Mouse (Mus musculus) hindbrain, embryonic 12.5 days (tissue): ENCODE measurements around the gene Pde4d. TPM values are rescaled to one million over a fixed set of nuclear protein-coding genes. Genes with fewer than 3 reads are reported as not detected.

Source experiments
- ATAC-seq: fragments of 200-750 bp; cut with Nextera tagmentation; 2 replicates; pipeline ENCODE4 v1.8.0; 2017; ENCODE audit warnings: moderate TSS enrichment; ENCODE audit not compliant: low FRiP score
- H3K27ac ChIP-seq: fragments of 300-500 bp; sonication (generic); 2 replicates; pipeline ENCODE4 v1.5.1; 2016; ENCODE audit warnings: mild to moderate bottlenecking
- H3K27me3 ChIP-seq: fragments of 300-500 bp; sonication (generic); 2 replicates; pipeline ENCODE4 v1.6.1; 2016; ENCODE audit warnings: mild to moderate bottlenecking
- H3K36me3 ChIP-seq: fragments of 300-500 bp; sonication (generic); 2 replicates; pipeline ENCODE4 v1.6.1; 2016; ENCODE audit warnings: mild to moderate bottlenecking
- H3K4me1 ChIP-seq: fragments of 300-500 bp; sonication (generic); 2 replicates; pipeline ENCODE4 v1.6.1; 2016
- H3K4me2 ChIP-seq: fragments of 300-500 bp; sonication (generic); replicated peaks from 2 replicates; pipeline ENCODE4 v1.6.1; 2016; ENCODE audit warnings: mild to moderate bottlenecking
- H3K4me3 ChIP-seq: fragments of 300-500 bp; sonication (generic); 2 replicates; pipeline ENCODE4 v1.5.1; 2016; ENCODE audit warnings: mild to moderate bottlenecking
- H3K9ac ChIP-seq: fragments of 300-500 bp; sonication (generic); 2 replicates; pipeline ENCODE4 v1.6.1; 2016; ENCODE audit warnings: mild to moderate bottlenecking, moderate library complexity
- H3K9me3 ChIP-seq: fragments of 300-500 bp; sonication (generic); replicated peaks from 2 replicates; pipeline ENCODE4 v1.6.1; 2016; ENCODE audit warnings: mild to moderate bottlenecking
- WGBS: fragments of 180-500 bp; shearing (Covaris S2); methylation state at CpG from one replicate; pipeline ENCODE4 v1.1.7; 2016; 5-methylcytosine and 5-hydroxymethylcytosine counted together
- polyA plus RNA-seq: library from polyadenylated mRNA; unstranded; fragments of >200 nt; fragmentation: Nextera tagmentation; extraction: Ambion mirVana; gene quantifications from 2 replicates; pipeline ENCODE4 v1.2.1, GENCODE M21; 2016

Pde4d gene
- polyA plus RNA-seq, 1 experiment from 2014 or later: 20.6 TPM

GRCm38 (mm10) chr13:109402396-109402795 lies 952.6 kb downstream of the Pde4d start:
- no peak overlapping the region for H3K27ac ChIP-seq
- WGBS: 82% methylated on average over 4 of the region's 4 CpGs
- H3K9me3 ChIP-seq: no peaks in the 10 kb centered on the region
- no peak overlapping the region for H3K4me2 ChIP-seq
- H3K4me1 ChIP-seq: no peaks in the 10 kb centered on the region
- no peak overlapping the region for H3K9ac ChIP-seq
- no peaks in the 10 kb centered on the region for H3K27me3 ChIP-seq
- no peaks in the 10 kb centered on the region for H3K36me3 ChIP-seq
- no peak overlapping the region for H3K4me3 ChIP-seq
- ATAC-seq: no peak

DNA sequence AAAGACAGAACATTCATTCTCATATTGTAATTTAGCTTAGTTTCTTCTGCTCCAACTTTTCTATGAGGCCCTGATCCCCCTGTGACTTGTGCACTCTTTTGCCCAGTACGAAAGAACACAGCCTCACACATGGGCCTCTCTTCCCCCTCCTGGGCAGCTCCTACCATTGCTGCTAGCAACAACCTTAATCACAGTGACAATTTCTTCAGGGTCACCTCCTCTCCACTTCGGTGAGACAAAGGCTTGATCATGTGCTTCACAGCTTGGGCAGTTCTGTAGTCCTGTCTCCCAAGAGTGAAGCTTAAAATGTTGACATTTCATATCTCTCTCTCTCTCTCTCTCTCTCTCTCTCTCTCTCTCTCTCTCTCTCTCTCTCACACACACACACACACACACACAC lies 953.2 kb downstream of the Pde4d start:
- Histone ChIP-seq H3K27me3 (no peaks in the 10 kb centered on the region), H3K9ac (no peak overlapping the region), H3K4me3 (no peak overlapping the region), H3K9me3 (no peaks in the 10 kb centered on the region), H3K27ac (no peak overlapping the region), H3K36me3 (no peaks in the 10 kb centered on the region), H3K4me2 (no peak overlapping the region), H3K4me1 (no peaks in the 10 kb centered on the region)
- 36% methylated on average over 2 of the region's 2 CpGs for WGBS
- no peak for ATAC-seq

DNA sequence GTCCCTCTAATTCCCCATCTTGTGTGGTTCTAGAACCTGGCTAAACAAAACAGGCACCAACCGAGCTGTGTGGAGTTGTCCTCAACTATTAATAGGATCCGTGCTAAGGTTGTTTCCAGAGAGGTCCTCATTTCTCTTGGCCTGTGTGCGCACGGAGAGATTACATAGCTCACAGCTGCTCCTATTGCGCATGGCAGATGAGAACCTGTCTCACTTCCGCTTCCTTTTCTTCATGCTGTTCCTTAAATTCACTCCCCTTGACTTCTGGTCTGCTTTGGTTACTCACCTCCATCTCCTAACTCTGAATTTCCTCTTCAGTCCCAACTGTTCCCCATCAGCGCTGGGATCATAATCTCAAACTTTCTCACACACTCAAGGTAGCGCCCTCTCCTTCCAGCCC lies 956.6 kb downstream of the Pde4d start:
- 92% methylated on average over 8 of the region's 8 CpGs for WGBS
- no peak overlapping the region for H3K9ac ChIP-seq

DNA sequence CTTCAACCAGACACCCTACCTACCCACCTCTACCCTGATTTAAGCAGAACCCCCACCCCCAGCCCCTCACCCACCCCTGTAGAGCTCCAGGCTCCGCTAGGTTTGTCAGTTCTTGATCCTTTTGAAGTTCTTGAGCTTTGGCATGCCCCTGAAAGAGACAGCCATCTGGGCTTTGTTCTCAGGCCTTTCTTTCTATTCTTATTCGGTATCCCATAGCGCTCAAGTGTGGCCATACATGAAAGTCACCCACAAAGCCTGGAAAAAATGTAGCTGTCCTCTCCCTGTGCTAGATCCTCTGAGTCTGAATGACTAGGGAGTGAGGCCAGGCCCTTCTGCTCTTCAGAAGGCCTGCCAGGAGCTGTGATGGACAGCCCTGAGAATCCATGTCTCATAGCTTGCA lies 957.6 kb downstream of the Pde4d start:
- H3K27me3 ChIP-seq: no peaks in the 10 kb centered on the region
- H3K9me3 ChIP-seq: no peaks in the 10 kb centered on the region
- no peak overlapping the region for H3K27ac ChIP-seq
- ATAC-seq: no peak
- no peak overlapping the region for H3K4me3 ChIP-seq
- no peak overlapping the region for H3K9ac ChIP-seq
- H3K4me1 ChIP-seq: no peaks in the 10 kb centered on the region
- WGBS: 51% methylated on average over 3 of the region's 3 CpGs
- no peak overlapping the region for H3K4me2 ChIP-seq
- no peaks in the 10 kb centered on the region for H3K36me3 ChIP-seq

More for the DNA sequence above, 956.6 kb downstream of the Pde4d start:
- ATAC-seq: no peak
- H3K4me3 ChIP-seq: no peak overlapping the region
- no peaks in the 10 kb centered on the region for H3K4me1 ChIP-seq
- no peaks in the 10 kb centered on the region for H3K9me3 ChIP-seq
- no peaks in the 10 kb centered on the region for H3K27me3 ChIP-seq
- no peak overlapping the region for H3K4me2 ChIP-seq
- H3K27ac ChIP-seq: no peak overlapping the region
- H3K36me3 ChIP-seq: no peaks in the 10 kb centered on the region

DNA sequence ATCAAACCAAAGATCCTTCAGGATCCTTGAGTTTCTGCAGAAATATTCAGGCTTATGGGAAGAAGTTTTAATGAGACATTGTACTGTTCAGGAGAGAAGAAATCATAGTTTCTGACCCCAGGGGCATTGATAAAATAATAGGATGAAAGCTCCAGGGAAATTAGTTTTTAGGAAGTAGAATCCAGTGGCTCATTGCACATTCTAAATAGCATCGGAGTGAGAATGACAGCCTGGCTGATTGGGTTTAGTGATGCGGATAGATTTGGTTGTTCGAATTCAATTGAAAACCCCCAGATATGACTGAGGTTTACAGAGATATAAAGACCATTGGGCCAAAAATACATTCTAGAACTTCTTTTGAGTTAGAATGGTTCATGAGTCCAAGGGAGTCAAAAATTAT lies 970.7 kb downstream of the Pde4d start:
- Histone ChIP-seq H3K4me2 (no peak overlapping the region), H3K27ac (no peak overlapping the region), H3K4me1 (no peaks in the 10 kb centered on the region), H3K27me3 (no peaks in the 10 kb centered on the region), H3K9me3 (0 out of 2 replicates have a peak, but pooled peaks cover 5% of the 10 kb centered on the region), H3K9ac (no peak overlapping the region), H3K36me3 (no peaks in the 10 kb centered on the region), H3K4me3 (no peak overlapping the region)
- no peak for ATAC-seq
- WGBS: 50% methylated on average over 3 of the region's 3 CpGs

DNA sequence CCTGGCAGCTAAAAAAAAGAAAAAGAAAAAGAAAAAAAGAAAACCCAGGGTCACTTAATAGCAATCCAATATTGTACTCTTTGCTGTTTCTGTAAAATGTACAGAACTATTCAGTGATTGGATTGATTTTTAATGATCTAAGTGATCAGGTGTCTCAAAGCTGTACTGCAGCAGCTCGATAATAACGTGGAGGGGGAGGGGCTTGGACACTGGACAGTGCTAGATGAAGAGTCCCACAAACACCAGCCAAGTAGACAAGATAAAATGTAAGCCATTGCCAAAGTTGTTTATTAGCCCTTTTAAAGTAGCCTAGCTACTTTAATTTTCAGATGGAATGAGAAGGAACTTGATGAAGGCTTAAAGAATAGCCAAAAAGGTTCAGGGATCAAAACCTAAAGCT lies 975.2 kb downstream of the Pde4d start:
- no peak overlapping the region for H3K9ac ChIP-seq
- 0 out of 2 replicates have a peak, but pooled peaks cover 5% of the 10 kb centered on the region for H3K9me3 ChIP-seq
- WGBS: 72% methylated on average over 2 of the region's 2 CpGs
- no peak overlapping the region for H3K27ac ChIP-seq
- no peak overlapping the region for H3K4me3 ChIP-seq
- no peaks in the 10 kb centered on the region for H3K36me3 ChIP-seq
- H3K27me3 ChIP-seq: no peaks in the 10 kb centered on the region
- H3K4me2 ChIP-seq: no peak overlapping the region
- ATAC-seq: no peak
- H3K4me1 ChIP-seq: no peaks in the 10 kb centered on the region

DNA sequence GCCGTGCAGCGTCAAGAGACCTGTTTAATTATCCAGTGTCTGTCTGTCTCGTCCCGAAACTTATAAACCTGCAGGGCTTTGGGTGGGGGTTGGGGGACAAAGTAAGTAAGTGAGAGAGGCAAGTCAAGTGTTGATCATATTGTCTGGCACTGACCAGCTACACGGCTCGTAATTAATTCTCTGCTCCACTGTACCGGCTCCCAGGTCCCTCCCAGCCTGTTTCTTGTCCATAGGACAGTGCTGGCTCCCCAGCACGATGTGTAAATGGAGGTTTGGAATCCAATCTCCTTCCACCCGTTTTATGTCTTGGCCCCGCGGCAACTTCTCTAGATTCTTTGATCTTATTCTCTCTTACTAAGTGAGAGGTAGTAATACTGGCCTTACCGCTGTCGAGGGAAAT lies 975.8 kb downstream of the Pde4d start:
- Histone ChIP-seq H3K4me2 (no peak overlapping the region), H3K27ac (no peak overlapping the region), H3K9me3 (0 out of 2 replicates have a peak, but pooled peaks cover 5% of the 10 kb centered on the region), H3K4me1 (no peaks in the 10 kb centered on the region), H3K27me3 (no peaks in the 10 kb centered on the region), H3K9ac (no peak overlapping the region), H3K36me3 (no peaks in the 10 kb centered on the region), H3K4me3 (no peak overlapping the region)
- 84% methylated on average over 13 of the region's 13 CpGs for WGBS
- no peak for ATAC-seq

GRCm38 (mm10) chr13:109426058-109426457 lies 976.3 kb downstream of the Pde4d start:
- Histone ChIP-seq H3K9ac (no peak overlapping the region), H3K27me3 (no peaks in the 10 kb centered on the region), H3K36me3 (no peaks in the 10 kb centered on the region), H3K9me3 (0 out of 2 replicates have a peak, but pooled peaks cover 5% of the 10 kb centered on the region), H3K4me1 (no peaks in the 10 kb centered on the region), H3K4me3 (no peak overlapping the region), H3K27ac (no peak overlapping the region), H3K4me2 (no peak overlapping the region)
- 83% methylated on average over 5 of the region's 5 CpGs for WGBS
- ATAC-seq: no peak

GRCm38 (mm10) chr13:109427541-109427940 lies 977.8 kb downstream of the Pde4d start:
- Histone ChIP-seq H3K4me1 (no peaks in the 10 kb centered on the region), H3K4me3 (no peak overlapping the region), H3K27ac (no peak overlapping the region), H3K9me3 (no peaks in the 10 kb centered on the region), H3K4me2 (no peak overlapping the region), H3K27me3 (no peaks in the 10 kb centered on the region), H3K36me3 (no peaks in the 10 kb centered on the region), H3K9ac (no peak overlapping the region)
- no peak for ATAC-seq
- WGBS: 86% methylated on average over 7 of the region's 7 CpGs

- Histone ChIP-seq H3K27ac (no peak overlapping the region), H3K27me3 (no peaks in the 10 kb centered on the region), H3K36me3 (no peaks in the 10 kb centered on the region), H3K9ac (no peak overlapping the region), H3K4me1 (no peaks in the 10 kb centered on the region), H3K4me2 (no peak overlapping the region), H3K9me3 (no peaks in the 10 kb centered on the region), H3K4me3 (no peak overlapping the region)
- WGBS: 96% methylated on average over 2 of the region's 2 CpGs
- no peak for ATAC-seq
Observed at GRCm38 (mm10) chr13:109429544-109429943, 979.8 kb downstream of the Pde4d start.

DNA sequence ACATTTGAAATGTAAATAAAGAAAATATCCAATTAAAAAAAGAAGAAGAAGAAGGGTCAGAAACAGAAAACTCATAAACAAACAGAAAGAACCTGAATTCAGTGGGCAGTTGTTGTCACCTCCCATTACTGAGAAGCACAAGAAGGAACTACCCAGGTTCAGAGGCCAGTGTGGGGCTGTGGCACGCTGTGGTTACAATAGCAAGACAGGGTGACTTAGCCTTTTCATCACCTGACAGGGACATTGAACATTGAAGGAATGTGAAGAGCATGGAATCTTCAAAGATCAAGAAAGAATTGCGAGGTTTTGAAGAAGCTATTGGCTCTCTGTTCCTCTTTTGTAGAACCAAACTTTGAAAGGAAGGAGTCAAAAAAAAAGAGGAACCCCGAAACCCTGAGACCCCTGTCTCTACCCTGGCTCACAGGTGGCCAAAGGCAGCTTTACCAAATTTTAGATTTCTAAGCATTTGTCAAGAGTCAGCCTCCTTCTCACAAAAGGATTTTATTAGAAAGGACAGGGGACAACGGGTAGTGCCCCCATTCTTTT lies 987.6 kb downstream of the Pde4d start:
- no peak for ATAC-seq
- H3K9me3 ChIP-seq: no peaks in the 10 kb centered on the region
- no peaks in the 10 kb centered on the region for H3K36me3 ChIP-seq
- no peak overlapping the region for H3K27ac ChIP-seq
- no peak overlapping the region for H3K4me3 ChIP-seq
- peaks cover 6% of the 10 kb centered on the region for H3K4me1 ChIP-seq
- no peak overlapping the region for H3K4me2 ChIP-seq
- 58% methylated on average over 4 of the region's 4 CpGs for WGBS
- no peaks in the 10 kb centered on the region for H3K27me3 ChIP-seq
- no peak overlapping the region for H3K9ac ChIP-seq

DNA sequence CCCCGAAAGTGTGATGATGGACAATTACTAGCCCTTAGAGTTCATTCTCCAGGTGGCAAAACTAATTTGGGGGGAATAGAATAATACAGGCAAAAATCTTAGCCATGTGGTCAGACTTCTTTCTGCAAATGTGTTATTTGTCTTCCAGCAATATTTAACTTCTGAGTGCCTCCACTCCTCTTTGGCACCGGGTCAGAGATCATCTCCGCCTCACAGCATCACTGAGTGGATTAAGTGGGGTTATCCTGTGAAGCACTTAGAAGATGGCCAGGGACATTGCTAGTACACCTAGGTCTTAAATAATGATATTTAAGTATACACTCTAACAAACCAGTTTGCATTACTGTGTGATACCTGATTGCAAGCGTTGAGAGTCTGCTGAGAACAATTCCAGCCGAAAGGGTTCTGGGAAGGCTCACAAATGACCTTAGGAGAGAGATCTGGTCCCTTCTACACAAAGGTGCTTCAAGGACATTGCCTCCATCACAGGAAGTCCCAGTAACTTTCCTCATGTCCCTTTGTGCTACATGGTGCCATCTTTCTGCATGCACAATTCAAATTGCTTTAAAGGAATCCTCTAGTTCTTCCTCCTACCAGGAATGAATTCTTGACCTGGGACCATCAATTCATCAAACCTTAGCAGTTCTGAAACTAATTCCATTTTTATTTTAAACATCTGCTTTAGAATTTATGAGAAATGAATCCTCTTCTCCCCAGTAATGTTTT lies 989.9 kb downstream of the Pde4d start:
- peaks cover 22% of the 10 kb centered on the region for H3K4me1 ChIP-seq
- H3K4me3 ChIP-seq: peak overlapping the region; percentile 48; the same call in 1 of the 2 replicates
- no peak overlapping the region for H3K9ac ChIP-seq
- no peak for ATAC-seq
- no peaks in the 10 kb centered on the region for H3K36me3 ChIP-seq
- no peaks in the 10 kb centered on the region for H3K27me3 ChIP-seq
- no peaks in the 10 kb centered on the region for H3K9me3 ChIP-seq
- H3K27ac ChIP-seq: peak overlapping the region; percentile 91
- H3K4me2 ChIP-seq: peak overlapping the region; percentile 56
- WGBS: 77% methylated on average over 5 of the region's 5 CpGs

DNA sequence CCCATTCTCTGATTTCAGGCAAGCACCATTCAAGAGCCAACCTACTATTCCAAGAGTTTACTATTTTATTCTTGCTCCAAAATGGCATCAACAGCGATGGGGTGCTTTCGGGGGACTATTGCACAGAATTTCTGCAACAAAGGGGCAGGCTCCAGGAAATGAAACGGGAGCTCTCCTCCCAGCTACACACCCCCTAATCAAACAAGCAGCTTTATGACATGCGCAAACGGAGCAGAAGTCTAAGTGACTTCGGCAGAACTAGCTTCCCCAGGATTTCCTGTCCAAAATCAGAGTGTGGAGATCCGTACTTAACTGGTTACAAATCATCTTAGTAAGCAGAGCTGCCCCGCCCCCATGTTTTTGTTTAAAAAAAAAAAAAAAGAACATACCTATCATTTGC lies 990.6 kb downstream of the Pde4d start:
- Histone ChIP-seq H3K27ac (peak overlapping the region; percentile 91), H3K4me1 (peaks cover 25% of the 10 kb centered on the region), H3K4me2 (peak overlapping the region; percentile 56), H3K4me3 (peak overlapping the region; percentile 48), H3K36me3 (no peaks in the 10 kb centered on the region), H3K27me3 (no peaks in the 10 kb centered on the region), H3K9me3 (no peaks in the 10 kb centered on the region), H3K9ac (peak overlapping the region; percentile 71)
- 5% methylated on average over 8 of the region's 8 CpGs for WGBS
- ATAC-seq: peak; percentile 84
